Comparison of ENCODE assay signal across 8 mouse cellular contexts in the genomic region with DNA sequence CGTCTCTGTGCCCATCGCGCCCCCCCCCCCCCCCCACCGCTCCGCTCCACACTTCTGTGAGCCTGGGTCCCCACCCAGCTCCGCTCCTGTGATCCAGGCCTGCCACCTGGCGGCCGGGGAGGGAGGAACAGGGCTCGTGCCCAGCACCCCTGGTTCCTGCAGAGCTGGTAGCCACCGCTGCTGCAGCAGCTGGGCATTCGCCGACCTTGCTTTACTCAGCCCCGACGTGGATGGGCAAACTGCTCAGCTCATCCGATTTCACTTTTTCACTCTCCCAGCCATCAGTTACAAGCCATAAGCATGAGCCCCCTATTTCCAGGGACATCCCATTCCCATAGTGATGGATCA. TPM values are rescaled to one million over a fixed set of nuclear protein-coding genes. Genes with fewer than 3 reads are reported as not detected.
DNase-seq lines count a peak whose midpoint lies in the region; ATAC-seq and TF ChIP-seq lines count a peak whose summit lies in the region.

No protein-coding gene starts in this region.

- TF ChIP-seq POLR2A in heart, adult 2 months (IDR thresholded peaks at IDR 0.05; ENCODE audit: insufficient read depth, low read depth, low read length): no peak
- TF ChIP-seq POLR2A in limb, embryonic 14.5 days (IDR thresholded peaks at IDR 0.05; ENCODE audit: borderline replicate concordance, extremely low read depth, insufficient read depth, insufficient read length): no peak

- intact Hi-C loops in heart, adult 2 months (cut with DNase I): loop anchor here (1.0 kb wide), 1 partner anchor 25 kb away; no protein-coding TSS in a partner anchor

- peak; percentile 78 to 82 for DNase-seq in urinary bladder, adult 18-20 months (ENCODE audit: low spot score in 2 of 2)
- no peak for DNase-seq in urinary bladder, postnatal 10 days (ENCODE audit: low spot score)
- peak; percentile 85 for DNase-seq in embryonic facial prominence, embryonic 11.5 days (ENCODE audit: low spot score)
- DNase-seq in heart, adult 2 months: peak; percentile 89 to 92
- peak; percentile 92 for DNase-seq in kidney, adult 18-20 months
- peak; percentile 72 for DNase-seq in limb, embryonic 14.5 days (ENCODE audit: low spot score)
- DNase-seq in spleen, postnatal 10 days (ENCODE audit: low spot score in 2 of 2): peak; percentile 88 to 91

- ATAC-seq in embryonic facial prominence, embryonic 11.5 days (replicated peaks; ENCODE audit: insufficient number of reproducible peaks, low FRiP score, low TSS enrichment, low read depth): peak; percentile 34
- ATAC-seq in limb, embryonic 14.5 days (ENCODE audit: low FRiP score, low read depth): peak; percentile 34
- peak; percentile 13 for ATAC-seq in midbrain, embryonic 15.5 days (replicated peaks)

- 0 out of 2 replicates have a peak, but pooled peaks have one; percentile 15 for TF ChIP-seq EP300 in heart, adult 2 months (IDR thresholded peaks at IDR 0.05; ENCODE audit: insufficient read depth, low read depth, low read length)

- H3K4me2 ChIP-seq in embryonic facial prominence, embryonic 11.5 days (ENCODE audit: low read depth, low read length): peak overlapping the region; percentile 94
- H3K4me2 ChIP-seq in limb, embryonic 14.5 days (replicated peaks; ENCODE audit: low read depth, low read length, severe bottlenecking): peak overlapping the region; percentile 84
- H3K4me2 ChIP-seq in midbrain, embryonic 15.5 days: peak overlapping the region; percentile 96

- WGBS in embryonic facial prominence, embryonic 11.5 days: under 1% methylated on average over 15 of the region's 15 CpGs
- WGBS in heart, adult 2 months: 2% methylated on average over 11 of the region's 15 CpGs
- 0% methylated on average over 11 of the region's 15 CpGs for WGBS in limb, embryonic 14.5 days
- WGBS in midbrain, embryonic 15.5 days: 5% methylated on average over 10 of the region's 15 CpGs

- peaks cover 13% of the 10 kb centered on the region for H3K4me1 ChIP-seq in embryonic facial prominence, embryonic 11.5 days (ENCODE audit: control insufficient read depth, insufficient read depth, low read length)
- H3K4me1 ChIP-seq in heart, adult 2 months (ENCODE audit: control insufficient read depth, insufficient read depth, low read length): peaks cover 6% of the 10 kb centered on the region
- H3K4me1 ChIP-seq in limb, embryonic 14.5 days (ENCODE audit: control insufficient read depth, insufficient read depth, low read length): peaks cover 37% of the 10 kb centered on the region
- peaks cover 46% of the 10 kb centered on the region for H3K4me1 ChIP-seq in midbrain, embryonic 15.5 days

- H3K4me3 ChIP-seq in embryonic facial prominence, embryonic 11.5 days (ENCODE audit: low read depth, low read length): peak overlapping the region; percentile 37
- peak overlapping the region; percentile 85 for H3K4me3 ChIP-seq in heart, adult 2 months
- H3K4me3 ChIP-seq in limb, embryonic 14.5 days (replicated peaks; ENCODE audit: low read length): peak overlapping the region; percentile 79
- peak overlapping the region; percentile 49 for H3K4me3 ChIP-seq in midbrain, embryonic 15.5 days

- H3K27me3 ChIP-seq in embryonic facial prominence, embryonic 11.5 days (ENCODE audit: control insufficient read depth, insufficient read depth, low read length): peaks cover 4% of the 10 kb centered on the region; the same call in 1 of the 2 replicates
- no peaks in the 10 kb centered on the region for H3K27me3 ChIP-seq in heart, adult 2 months (ENCODE audit: control insufficient read depth, insufficient read depth, low read length)
- no peaks in the 10 kb centered on the region for H3K27me3 ChIP-seq in limb, embryonic 14.5 days (ENCODE audit: control insufficient read depth, insufficient read depth, low read length)
- peaks cover 27% of the 10 kb centered on the region for H3K27me3 ChIP-seq in midbrain, embryonic 15.5 days (replicated peaks)

- no peaks in the 10 kb centered on the region for H3K79me2 ChIP-seq in heart, adult 2 months (replicated peaks; ENCODE audit: control insufficient read depth, insufficient read depth, low read length)

- H3K9ac ChIP-seq in embryonic facial prominence, embryonic 11.5 days (replicated peaks; ENCODE audit: low read length): peak overlapping the region; percentile 53
- H3K9ac ChIP-seq in heart, adult 2 months (ENCODE audit: low read depth, low read length): peak overlapping the region; percentile 18
- peak overlapping the region; percentile 54 for H3K9ac ChIP-seq in limb, embryonic 14.5 days (ENCODE audit: low read depth, low read length, severe bottlenecking)
- no peak overlapping the region for H3K9ac ChIP-seq in midbrain, embryonic 15.5 days

- no peaks in the 10 kb centered on the region for H3K9me3 ChIP-seq in embryonic facial prominence, embryonic 11.5 days (replicated peaks; ENCODE audit: control insufficient read depth, low read length)
- H3K9me3 ChIP-seq in limb, embryonic 14.5 days (ENCODE audit: control insufficient read depth, low read length): no peaks in the 10 kb centered on the region
- no peaks in the 10 kb centered on the region for H3K9me3 ChIP-seq in midbrain, embryonic 15.5 days

- no peaks in the 10 kb centered on the region; the same call in 1 of the 2 replicates for H3K36me3 ChIP-seq in embryonic facial prominence, embryonic 11.5 days (replicated peaks; ENCODE audit: control insufficient read depth, insufficient read depth, low read depth, low read length)
- no peaks in the 10 kb centered on the region; the same call in 1 of the 2 replicates for H3K36me3 ChIP-seq in heart, adult 2 months (ENCODE audit: control insufficient read depth, insufficient read depth, low read length)
- peaks cover 38% of the 10 kb centered on the region for H3K36me3 ChIP-seq in limb, embryonic 14.5 days (ENCODE audit: control insufficient read depth, insufficient read depth, low read length)
- peaks cover 3% of the 10 kb centered on the region; the same call in 1 of the 2 replicates for H3K36me3 ChIP-seq in midbrain, embryonic 15.5 days (replicated peaks)

- peak overlapping the region; percentile 72 for H3K27ac ChIP-seq in embryonic facial prominence, embryonic 11.5 days (replicated peaks; ENCODE audit: low read depth, low read length)
- H3K27ac ChIP-seq in heart, adult 2 months: peak overlapping the region; percentile 96
- H3K27ac ChIP-seq in limb, embryonic 14.5 days (replicated peaks; ENCODE audit: low read depth, low read length): peak overlapping the region; percentile 98
- H3K27ac ChIP-seq in midbrain, embryonic 15.5 days: peak overlapping the region; percentile 51; the same call in 1 of the 2 replicates

- TF ChIP-seq CTCF in heart, adult 2 months (IDR thresholded peaks at IDR 0.05): peak; percentile 83

RNA-seq across cellular contexts. Expression of gene Six5, which starts 1.2 kb away (rescaled TPM):
- polyA plus RNA-seq in embryonic facial prominence, embryonic 11.5 days (2014; fragmentation: Nextera tagmentation; extraction: Ambion mirVana): 10.0 and 10.5 TPM in 2 replicates
- total RNA-seq in heart, adult 2 months (2021): 1 to 10 TPM; 7.1 to 8.2 TPM
- polyA plus RNA-seq in heart, adult 2 months (2012; rRNA removed): 26.0 and 29.8 TPM in 2 replicates
- polyA plus RNA-seq in limb, embryonic 14.5 days (2012; rRNA removed): 103 and 157 TPM in 2 replicates
- polyA plus RNA-seq in limb, embryonic 14.5 days (2014; fragmentation: Nextera tagmentation; extraction: Ambion mirVana): 19.1 and 20.3 TPM in 2 replicates
- 2.1 and 2.2 TPM in 2 replicates for polyA plus RNA-seq in midbrain, embryonic 15.5 days (2015; fragmentation: Nextera tagmentation; extraction: Ambion mirVana)

RNA-seq across cellular contexts. Expression of gene Dmpk, which starts 9.5 kb away (rescaled TPM):
- 5.1 and 6.5 TPM in 2 replicates for polyA plus RNA-seq in embryonic facial prominence, embryonic 11.5 days (2014; fragmentation: Nextera tagmentation; extraction: Ambion mirVana)
- total RNA-seq in heart, adult 2 months (2021): 100 to 1,000 TPM; 482 to 516 TPM
- polyA plus RNA-seq in heart, adult 2 months (2012; rRNA removed): 1,225 and 1,460 TPM in 2 replicates
- polyA plus RNA-seq in limb, embryonic 14.5 days (2012; rRNA removed): 143 and 177 TPM in 2 replicates
- 33.1 and 37.1 TPM in 2 replicates for polyA plus RNA-seq in limb, embryonic 14.5 days (2014; fragmentation: Nextera tagmentation; extraction: Ambion mirVana)
- 10.8 and 13.9 TPM in 2 replicates for polyA plus RNA-seq in midbrain, embryonic 15.5 days (2015; fragmentation: Nextera tagmentation; extraction: Ambion mirVana)

RNA-seq across cellular contexts. Expression of gene Dmwd, which starts 17.1 kb away (rescaled TPM):
- 17.2 and 17.7 TPM in 2 replicates for polyA plus RNA-seq in embryonic facial prominence, embryonic 11.5 days (2014; fragmentation: Nextera tagmentation; extraction: Ambion mirVana)
- 10 to 100 TPM; 47.8 to 54.9 TPM for total RNA-seq in heart, adult 2 months (2021)
- 70.9 and 79.4 TPM in 2 replicates for polyA plus RNA-seq in heart, adult 2 months (2012; rRNA removed)
- polyA plus RNA-seq in limb, embryonic 14.5 days (2012; rRNA removed): 126 and 167 TPM in 2 replicates
- 21.8 and 26.5 TPM in 2 replicates for polyA plus RNA-seq in limb, embryonic 14.5 days (2014; fragmentation: Nextera tagmentation; extraction: Ambion mirVana)
- polyA plus RNA-seq in midbrain, embryonic 15.5 days (2015; fragmentation: Nextera tagmentation; extraction: Ambion mirVana): 34.2 and 40.9 TPM in 2 replicates

RNA-seq across cellular contexts. Expression of gene Gm4969, which starts 25.0 kb away (rescaled TPM):
- polyA plus RNA-seq in embryonic facial prominence, embryonic 11.5 days (2014; fragmentation: Nextera tagmentation; extraction: Ambion mirVana): 2.4 TPM in 2 replicates
- total RNA-seq in heart, adult 2 months (2021): not detected
- polyA plus RNA-seq in heart, adult 2 months (2012; rRNA removed): 0.09 TPM in 1 of 2 replicates, not detected in the other
- 7.0 and 7.7 TPM in 2 replicates for polyA plus RNA-seq in limb, embryonic 14.5 days (2012; rRNA removed)
- 2.5 and 4.0 TPM in 2 replicates for polyA plus RNA-seq in limb, embryonic 14.5 days (2014; fragmentation: Nextera tagmentation; extraction: Ambion mirVana)
- 6.9 and 7.3 TPM in 2 replicates for polyA plus RNA-seq in midbrain, embryonic 15.5 days (2015; fragmentation: Nextera tagmentation; extraction: Ambion mirVana)

RNA-seq across cellular contexts. Expression of gene Fbxo46, which starts 26.5 kb away (rescaled TPM):
- 7.4 and 7.7 TPM in 2 replicates for polyA plus RNA-seq in embryonic facial prominence, embryonic 11.5 days (2014; fragmentation: Nextera tagmentation; extraction: Ambion mirVana)
- total RNA-seq in heart, adult 2 months (2021): 1 to 10 TPM; 4.5 to 5.2 TPM
- polyA plus RNA-seq in heart, adult 2 months (2012; rRNA removed): 3.3 and 5.4 TPM in 2 replicates
- 10.6 and 14.6 TPM in 2 replicates for polyA plus RNA-seq in limb, embryonic 14.5 days (2012; rRNA removed)
- polyA plus RNA-seq in limb, embryonic 14.5 days (2014; fragmentation: Nextera tagmentation; extraction: Ambion mirVana): 9.9 and 11.2 TPM in 2 replicates
- 21.1 and 21.4 TPM in 2 replicates for polyA plus RNA-seq in midbrain, embryonic 15.5 days (2015; fragmentation: Nextera tagmentation; extraction: Ambion mirVana)
